Mouse (Mus musculus): ENCODE results near the gene Krt222.

DNA sequence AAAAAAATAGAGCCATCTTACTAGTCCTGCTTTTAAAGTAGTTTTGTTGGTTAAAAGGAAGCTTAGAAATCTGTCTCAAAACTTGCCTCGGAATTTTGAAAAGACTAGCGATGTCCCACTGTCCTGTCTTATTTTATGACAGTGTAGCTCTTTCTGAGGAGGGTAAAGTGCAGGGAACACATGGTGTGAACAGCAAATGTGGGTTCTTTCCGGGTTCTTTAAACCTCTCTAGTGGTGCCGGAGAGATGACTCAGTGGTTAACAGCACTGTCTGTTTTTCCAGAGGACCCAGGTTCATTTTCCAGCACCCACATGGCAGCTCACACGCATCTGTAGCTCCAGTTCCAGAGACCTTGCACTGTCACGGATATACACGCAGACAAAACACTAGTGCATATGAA is 25.3 kb upstream of the Krt222 start:
- TF ChIP-seq CTCF (IDR thresholded peaks at IDR 0.05; ENCODE audit: low read depth) (no peak), EP300 (IDR thresholded peaks at IDR 0.05; ENCODE audit: low read depth) (no peak)
